ENCODE assay signal across 29 mouse cellular contexts in genomic region chr14:100231384-100231783, GRCm38 (mm10). TPM values are rescaled to one million over a fixed set of nuclear protein-coding genes. Genes with fewer than 3 reads are reported as not detected.
DNase-seq lines count a peak whose midpoint lies in the region; ATAC-seq and TF ChIP-seq lines count a peak whose summit lies in the region.
"Had no signal": no experiment of that assay in that cellular context is flagged by ENCODE, and none has a peak within 500 bp of the region (broad histone marks: within the 10 kb centered on the region; RNA-seq: fewer than 3 reads in every experiment).

No protein-coding gene starts in this region.

- no peak overlapping the region for H3K27ac ChIP-seq in kidney, embryonic 15.5 days
- no peak overlapping the region; the same call in 1 of the 2 replicates for H3K27ac ChIP-seq in kidney, adult 2 months (ENCODE audit: insufficient read depth, low read depth, low read length)
- H3K27ac ChIP-seq in midbrain, embryonic 11.5 days (ENCODE audit: low read depth, low read length) = no peak overlapping the region
- H3K27ac ChIP-seq in midbrain, embryonic 14.5 days (replicated peaks; ENCODE audit: low read depth, low read length) = no peak overlapping the region
- peak overlapping the region; percentile 47 for H3K27ac ChIP-seq in liver, embryonic 16.5 days (ENCODE audit: low read length)
- H3K27ac ChIP-seq in stomach, postnatal 0 days (replicated peaks) = no peak overlapping the region
- no peak overlapping the region for H3K27ac ChIP-seq in hindbrain, embryonic 14.5 days
- H3K27ac ChIP-seq: embryonic facial prominence, embryonic 10.5 days; embryonic facial prominence, embryonic 15.5 days; forebrain, embryonic 13.5 days; heart, embryonic 10.5 days; heart, embryonic 15.5 days; hindbrain, postnatal 0 days; lung, embryonic 15.5 days; midbrain, embryonic 13.5 days had no signal

- DNase-seq in kidney, adult 2 months = no peak
- peak; percentile 4 for DNase-seq in midbrain, embryonic 11.5 days (ENCODE audit: low spot score, missing footprints)
- no peak for DNase-seq in midbrain, embryonic 14.5 days
- DNase-seq in stomach, postnatal 0 days (ENCODE audit: low spot score) = no peak
- DNase-seq in hindbrain, embryonic 14.5 days (ENCODE audit: low spot score) = no peak
- no peak for DNase-seq in urinary bladder, postnatal 14 days (ENCODE audit: low spot score)
- DNase-seq: adrenal gland, postnatal 10 days; cerebellum, adult 8-10 months; cerebellum, postnatal 25 days; gastrocnemius, postnatal 10 days; kidney, adult 18-20 months; kidney, postnatal 36 days; left cerebral cortex, postnatal 4 days; lung, postnatal 4 days; retina, postnatal 1 day; right cerebral cortex, postnatal 14 days had no signal

- no peak for TF ChIP-seq EP300 in stomach, postnatal 0 days (optimal IDR thresholded peaks at IDR 0.05)

- ATAC-seq in kidney, embryonic 15.5 days (replicated peaks; ENCODE audit: low FRiP score) = peak; percentile 83
- ATAC-seq in midbrain, embryonic 11.5 days (ENCODE audit: low FRiP score) = no peak
- no peak for ATAC-seq in midbrain, embryonic 14.5 days (ENCODE audit: low FRiP score, low TSS enrichment)
- ATAC-seq in liver, embryonic 16.5 days (ENCODE audit: low read depth) = peak; percentile 67
- ATAC-seq in stomach, postnatal 0 days (ENCODE audit: low FRiP score, low TSS enrichment) = peak; percentile 64
- no peak for ATAC-seq in hindbrain, embryonic 14.5 days (ENCODE audit: low FRiP score)
- ATAC-seq: forebrain, embryonic 13.5 days; hindbrain, postnatal 0 days; midbrain, embryonic 13.5 days had no signal

- no peak for TF ChIP-seq POLR2A in kidney, adult 2 months (IDR thresholded peaks at IDR 0.05; ENCODE audit: low read depth, low read length)

- no peak overlapping the region for H3K4me2 ChIP-seq in kidney, embryonic 15.5 days
- no peak overlapping the region for H3K4me2 ChIP-seq in midbrain, embryonic 11.5 days
- no peak overlapping the region for H3K4me2 ChIP-seq in midbrain, embryonic 14.5 days (ENCODE audit: low read length)
- no peak overlapping the region for H3K4me2 ChIP-seq in liver, embryonic 16.5 days (ENCODE audit: low read depth, low read length)
- no peak overlapping the region for H3K4me2 ChIP-seq in stomach, postnatal 0 days (replicated peaks; ENCODE audit: low read depth)
- no peak overlapping the region for H3K4me2 ChIP-seq in hindbrain, embryonic 14.5 days (replicated peaks)
- H3K4me2 ChIP-seq: embryonic facial prominence, embryonic 15.5 days; forebrain, embryonic 13.5 days; heart, embryonic 15.5 days; lung, embryonic 15.5 days; midbrain, embryonic 13.5 days had no signal

- H3K9me3 ChIP-seq in kidney, embryonic 15.5 days (replicated peaks) = no peaks in the 10 kb centered on the region
- no peaks in the 10 kb centered on the region for H3K9me3 ChIP-seq in midbrain, embryonic 11.5 days (ENCODE audit: control insufficient read depth, low read length)
- no peaks in the 10 kb centered on the region for H3K9me3 ChIP-seq in midbrain, embryonic 14.5 days (ENCODE audit: control insufficient read depth, low read length)
- H3K9me3 ChIP-seq in liver, embryonic 16.5 days (replicated peaks; ENCODE audit: control insufficient read depth, low read length) = no peaks in the 10 kb centered on the region
- H3K9me3 ChIP-seq in stomach, postnatal 0 days (ENCODE audit: control insufficient read depth, low read length) = no peaks in the 10 kb centered on the region
- H3K9me3 ChIP-seq in hindbrain, embryonic 14.5 days (ENCODE audit: control insufficient read depth, low read length) = no peaks in the 10 kb centered on the region
- H3K9me3 ChIP-seq: embryonic facial prominence, embryonic 10.5 days; embryonic facial prominence, embryonic 15.5 days; forebrain, embryonic 13.5 days; heart, embryonic 10.5 days; heart, embryonic 15.5 days; lung, embryonic 15.5 days; midbrain, embryonic 13.5 days had no signal

- TF ChIP-seq CTCF in kidney, adult 2 months (conservative IDR thresholded peaks at IDR 0.05; ENCODE audit: insufficient read depth, insufficient read length, low read depth, low read length) = no peak
- no peak for TF ChIP-seq CTCF in stomach, postnatal 0 days (IDR thresholded peaks at IDR 0.05; ENCODE audit: low read depth)

- no peaks in the 10 kb centered on the region for H3K36me3 ChIP-seq in kidney, embryonic 15.5 days
- no peaks in the 10 kb centered on the region for H3K36me3 ChIP-seq in kidney, adult 2 months (ENCODE audit: control insufficient read depth, insufficient read depth, low read length)
- H3K36me3 ChIP-seq in midbrain, embryonic 11.5 days (ENCODE audit: control insufficient read depth, insufficient read depth, low read length) = no peaks in the 10 kb centered on the region
- H3K36me3 ChIP-seq in midbrain, embryonic 14.5 days (ENCODE audit: control insufficient read depth, insufficient read depth, low read length) = no peaks in the 10 kb centered on the region
- no peaks in the 10 kb centered on the region for H3K36me3 ChIP-seq in liver, embryonic 16.5 days (ENCODE audit: control insufficient read depth, insufficient read depth)
- no peaks in the 10 kb centered on the region for H3K36me3 ChIP-seq in stomach, postnatal 0 days (ENCODE audit: control insufficient read depth, insufficient read depth, low read length)
- no peaks in the 10 kb centered on the region for H3K36me3 ChIP-seq in hindbrain, embryonic 14.5 days (replicated peaks; ENCODE audit: control insufficient read depth, insufficient read depth)
- H3K36me3 ChIP-seq: embryonic facial prominence, embryonic 15.5 days; G1E; heart, embryonic 10.5 days; heart, embryonic 15.5 days; lung, embryonic 15.5 days; midbrain, embryonic 13.5 days had no signal

- WGBS in kidney, embryonic 15.5 days = 31% methylated on average over 1 of the region's 1 CpGs
- WGBS in kidney, adult 2 months = 45% methylated on average over 1 of the region's 1 CpGs
- WGBS in midbrain, embryonic 11.5 days = 62% methylated on average over 1 of the region's 1 CpGs
- WGBS in midbrain, embryonic 14.5 days = 84% methylated on average over 1 of the region's 1 CpGs
- WGBS in liver, embryonic 16.5 days (ENCODE audit: insufficient replicate concordance) = 47% methylated on average over 1 of the region's 1 CpGs
- WGBS in stomach, postnatal 0 days = 59% methylated on average over 1 of the region's 1 CpGs
- 83% methylated on average over 1 of the region's 1 CpGs for WGBS in hindbrain, embryonic 14.5 days

- 0 out of 2 replicates have a peak, but pooled peaks cover 17% of the 10 kb centered on the region for H3K4me1 ChIP-seq in kidney, embryonic 15.5 days
- peaks cover 16% of the 10 kb centered on the region; the same call in 1 of the 2 replicates for H3K4me1 ChIP-seq in kidney, adult 2 months (ENCODE audit: control insufficient read depth, insufficient read depth, low read length)
- H3K4me1 ChIP-seq in midbrain, embryonic 11.5 days (ENCODE audit: control insufficient read depth, insufficient read depth, low read length) = no peaks in the 10 kb centered on the region
- no peaks in the 10 kb centered on the region for H3K4me1 ChIP-seq in midbrain, embryonic 14.5 days (ENCODE audit: control insufficient read depth, insufficient read depth, low read length)
- H3K4me1 ChIP-seq in liver, embryonic 16.5 days (ENCODE audit: control insufficient read depth, low read depth, low read length) = peaks cover 2% of the 10 kb centered on the region; the same call in 1 of the 2 replicates
- H3K4me1 ChIP-seq in stomach, postnatal 0 days (replicated peaks; ENCODE audit: control insufficient read depth, insufficient read depth) = no peaks in the 10 kb centered on the region
- H3K4me1 ChIP-seq in hindbrain, embryonic 14.5 days (replicated peaks; ENCODE audit: control insufficient read depth, insufficient read depth, low read length) = no peaks in the 10 kb centered on the region
- H3K4me1 ChIP-seq: embryonic facial prominence, embryonic 10.5 days; embryonic facial prominence, embryonic 15.5 days; megakaryocyte, embryonic 14.5 days had no signal

- H3K4me3 ChIP-seq in kidney, embryonic 15.5 days (replicated peaks) = no peak overlapping the region
- no peak overlapping the region for H3K4me3 ChIP-seq in kidney, adult 2 months (ENCODE audit: insufficient read depth, low read depth, low read length)
- no peak overlapping the region for H3K4me3 ChIP-seq in midbrain, embryonic 11.5 days (ENCODE audit: low read depth, low read length)
- no peak overlapping the region for H3K4me3 ChIP-seq in midbrain, embryonic 14.5 days (replicated peaks; ENCODE audit: low read depth, low read length)
- H3K4me3 ChIP-seq in liver, embryonic 16.5 days (ENCODE audit: low read depth, low read length) = no peak overlapping the region
- H3K4me3 ChIP-seq in stomach, postnatal 0 days (ENCODE audit: low read depth, low read length) = no peak overlapping the region
- H3K4me3 ChIP-seq in hindbrain, embryonic 14.5 days (replicated peaks; ENCODE audit: low read length) = no peak overlapping the region
- H3K4me3 ChIP-seq: embryonic facial prominence, embryonic 10.5 days; embryonic facial prominence, embryonic 15.5 days; forebrain, embryonic 13.5 days; heart, embryonic 10.5 days; heart, embryonic 15.5 days; layer of hippocampus, adult 2 months; lung, embryonic 15.5 days; megakaryocyte, embryonic 14.5 days; midbrain, embryonic 13.5 days had no signal

- H3K27me3 ChIP-seq in kidney, embryonic 15.5 days = no peaks in the 10 kb centered on the region
- no peaks in the 10 kb centered on the region for H3K27me3 ChIP-seq in kidney, adult 2 months (replicated peaks; ENCODE audit: control insufficient read depth, insufficient read depth, low read length)
- H3K27me3 ChIP-seq in midbrain, embryonic 11.5 days (ENCODE audit: control insufficient read depth, insufficient read depth, low read length) = no peaks in the 10 kb centered on the region
- no peaks in the 10 kb centered on the region for H3K27me3 ChIP-seq in midbrain, embryonic 14.5 days (ENCODE audit: control insufficient read depth, insufficient read depth, low read length)
- H3K27me3 ChIP-seq in liver, embryonic 16.5 days (ENCODE audit: control insufficient read depth, insufficient read depth, low read depth, low read length) = no peaks in the 10 kb centered on the region
- H3K27me3 ChIP-seq in stomach, postnatal 0 days (ENCODE audit: control insufficient read depth, insufficient read depth, low read length) = no peaks in the 10 kb centered on the region
- H3K27me3 ChIP-seq in hindbrain, embryonic 14.5 days (ENCODE audit: control insufficient read depth, insufficient read depth, low read length) = no peaks in the 10 kb centered on the region
- H3K27me3 ChIP-seq: embryonic facial prominence, embryonic 15.5 days; forebrain, embryonic 13.5 days; heart, embryonic 15.5 days; lung, embryonic 15.5 days; megakaryocyte, embryonic 14.5 days; midbrain, embryonic 13.5 days had no signal

- no peak overlapping the region for H3K9ac ChIP-seq in kidney, embryonic 15.5 days
- no peak overlapping the region for H3K9ac ChIP-seq in midbrain, embryonic 11.5 days (ENCODE audit: low read length)
- no peak overlapping the region for H3K9ac ChIP-seq in midbrain, embryonic 14.5 days (replicated peaks; ENCODE audit: low read length)
- no peak overlapping the region for H3K9ac ChIP-seq in liver, embryonic 16.5 days (ENCODE audit: low read depth, low read length)
- H3K9ac ChIP-seq in stomach, postnatal 0 days (ENCODE audit: low read length) = no peak overlapping the region
- no peak overlapping the region for H3K9ac ChIP-seq in hindbrain, embryonic 14.5 days
- H3K9ac ChIP-seq: embryonic facial prominence, embryonic 15.5 days; forebrain, embryonic 13.5 days; heart, embryonic 15.5 days; lung, embryonic 15.5 days; midbrain, embryonic 13.5 days had no signal

RNA-seq across cellular contexts. Expression of gene Klf12, which starts 53.1 kb away (rescaled TPM):
- 11.3 and 13.2 TPM in 2 replicates for polyA plus RNA-seq in kidney, embryonic 15.5 days (2015; fragmentation: Nextera tagmentation; extraction: Ambion mirVana)
- polyA plus RNA-seq in kidney, adult 2 months (2012; rRNA removed) = 10.4 and 11.0 TPM in 2 replicates
- 27.7 and 35.8 TPM in 2 replicates for polyA plus RNA-seq in midbrain, embryonic 11.5 days (2014; fragmentation: Nextera tagmentation; extraction: Ambion mirVana)
- polyA plus RNA-seq in midbrain, embryonic 14.5 days (2014; fragmentation: Nextera tagmentation; extraction: Ambion mirVana) = 36.4 and 61.4 TPM in 2 replicates
- polyA plus RNA-seq in liver, embryonic 16.5 days (2015; fragmentation: Nextera tagmentation; extraction: Ambion mirVana) = 5.7 and 7.4 TPM in 2 replicates
- polyA plus RNA-seq in stomach, postnatal 0 days (2015; fragmentation: Nextera tagmentation; extraction: Ambion mirVana) = 3.8 and 4.2 TPM in 2 replicates
- polyA plus RNA-seq in hindbrain, embryonic 14.5 days (2014; fragmentation: Nextera tagmentation; extraction: Ambion mirVana) = 36.7 and 46.0 TPM in 2 replicates
- polyA plus RNA-seq: G1E had no signal

Comparison
In these comparisons a context has a peak if more than half of its experiments do, and no peak if none do; other contexts are left out.
1. ATAC-seq: peak in kidney, embryonic 15.5 days (single experiment), liver, embryonic 16.5 days (single experiment) and stomach, postnatal 0 days (single experiment); none in midbrain, embryonic 11.5 days (single experiment), midbrain, embryonic 14.5 days (single experiment) and hindbrain, embryonic 14.5 days (single experiment).